Mouse (Mus musculus): Measurements from ENCODE around the gene Ccl3. TPM values are rescaled to one million over a fixed set of nuclear protein-coding genes. Genes with fewer than 3 reads are reported as not detected.
A peak's percentile ranks its signal among the peaks of the same experiment; 100 is the strongest.

Ccl3 gene
- polyA plus RNA-seq, 1 experiment from 2014 or later: 1.0 TPM

DNA sequence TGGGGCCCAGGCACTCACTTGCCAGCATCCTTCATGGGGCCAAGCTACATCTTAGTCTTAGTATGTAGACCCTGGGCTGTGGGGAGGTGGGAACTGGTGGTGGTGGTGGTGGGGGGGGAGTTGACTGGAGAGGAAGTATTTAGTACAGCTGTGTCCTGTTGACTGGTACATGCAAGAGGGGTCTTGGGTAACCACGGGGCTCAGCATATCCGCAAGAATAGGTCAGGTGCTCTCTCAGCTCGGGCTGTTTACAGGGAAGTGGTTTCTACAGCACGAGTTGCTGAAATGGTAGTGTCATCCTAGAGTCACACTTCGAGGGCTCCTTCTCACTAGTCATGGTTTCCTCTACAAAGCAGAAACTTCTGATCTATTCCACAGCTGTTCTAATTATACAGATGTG, 9.0 kb downstream of the Ccl3 start:
- no peaks in the 10 kb centered on the region for H3K9me3 ChIP-seq
- no peaks in the 10 kb centered on the region for H3K36me3 ChIP-seq (replicated peaks)
- DNase-seq (ENCODE audit: low spot score): no peak
- H3K4me1 ChIP-seq: no peaks in the 10 kb centered on the region
- H3K27ac ChIP-seq (replicated peaks): no peak overlapping the region
- 86% methylated on average over 5 of the region's 5 CpGs for WGBS
- H3K4me3 ChIP-seq: no peak overlapping the region
- H3K27me3 ChIP-seq (replicated peaks; ENCODE audit: low read depth, poor library complexity, severe bottlenecking): no peaks in the 10 kb centered on the region

DNA sequence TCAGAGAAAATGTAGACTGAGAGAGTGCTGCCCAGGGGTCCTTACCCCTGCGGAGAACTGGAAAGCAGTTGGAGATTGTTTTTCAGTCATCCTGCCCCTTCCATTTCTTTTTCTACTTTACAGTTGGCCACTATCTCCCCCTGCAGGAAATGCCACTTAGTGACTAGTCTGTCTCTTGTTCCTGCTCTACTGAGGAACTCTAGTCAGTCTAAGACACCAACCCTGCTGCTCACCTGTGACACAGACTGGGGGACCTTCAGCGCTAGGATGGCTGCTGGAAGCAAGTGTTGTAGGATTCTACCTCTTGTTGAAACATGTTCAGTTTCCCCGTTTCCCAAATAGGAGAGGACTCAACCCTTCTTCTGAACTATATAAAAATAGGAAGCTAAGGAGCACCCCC, 9.6 kb downstream of the Ccl3 start:
- H3K4me1 ChIP-seq: no peaks in the 10 kb centered on the region
- no peak overlapping the region for H3K4me3 ChIP-seq
- 63% methylated on average over 3 of the region's 3 CpGs for WGBS
- H3K27ac ChIP-seq (replicated peaks): no peak overlapping the region
- no peak for DNase-seq (ENCODE audit: low spot score)
- H3K9me3 ChIP-seq: no peaks in the 10 kb centered on the region
- H3K27me3 ChIP-seq (replicated peaks; ENCODE audit: low read depth, poor library complexity, severe bottlenecking): no peaks in the 10 kb centered on the region
- no peaks in the 10 kb centered on the region for H3K36me3 ChIP-seq (replicated peaks)

DNA sequence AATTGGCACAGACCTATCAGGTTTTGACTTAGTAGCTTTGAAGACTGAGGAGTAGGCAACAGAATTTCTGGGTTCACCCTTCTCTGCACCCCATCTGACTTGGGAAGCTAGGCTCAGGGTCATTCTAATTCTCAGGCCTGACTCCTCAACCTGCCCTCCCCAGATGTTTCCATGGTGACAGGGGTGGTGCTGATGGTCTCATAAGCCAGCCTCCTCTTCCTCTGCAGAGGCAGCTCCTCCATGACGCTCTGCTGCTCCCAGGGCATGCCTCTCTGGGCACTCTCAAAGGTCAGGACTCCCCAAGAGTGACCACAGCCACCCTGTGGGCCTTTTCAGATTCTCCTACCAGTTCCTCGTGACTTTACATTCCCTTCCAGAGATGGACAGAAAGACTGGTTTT, 10.2 kb downstream of the Ccl3 start:
- no peak overlapping the region for H3K27ac ChIP-seq (replicated peaks)
- WGBS: 42% methylated on average over 2 of the region's 2 CpGs
- DNase-seq (ENCODE audit: low spot score): no peak
- no peaks in the 10 kb centered on the region for H3K36me3 ChIP-seq (replicated peaks)
- H3K4me1 ChIP-seq: no peaks in the 10 kb centered on the region
- H3K9me3 ChIP-seq: no peaks in the 10 kb centered on the region
- H3K4me3 ChIP-seq: no peak overlapping the region
- no peaks in the 10 kb centered on the region for H3K27me3 ChIP-seq (replicated peaks; ENCODE audit: low read depth, poor library complexity, severe bottlenecking)

DNA sequence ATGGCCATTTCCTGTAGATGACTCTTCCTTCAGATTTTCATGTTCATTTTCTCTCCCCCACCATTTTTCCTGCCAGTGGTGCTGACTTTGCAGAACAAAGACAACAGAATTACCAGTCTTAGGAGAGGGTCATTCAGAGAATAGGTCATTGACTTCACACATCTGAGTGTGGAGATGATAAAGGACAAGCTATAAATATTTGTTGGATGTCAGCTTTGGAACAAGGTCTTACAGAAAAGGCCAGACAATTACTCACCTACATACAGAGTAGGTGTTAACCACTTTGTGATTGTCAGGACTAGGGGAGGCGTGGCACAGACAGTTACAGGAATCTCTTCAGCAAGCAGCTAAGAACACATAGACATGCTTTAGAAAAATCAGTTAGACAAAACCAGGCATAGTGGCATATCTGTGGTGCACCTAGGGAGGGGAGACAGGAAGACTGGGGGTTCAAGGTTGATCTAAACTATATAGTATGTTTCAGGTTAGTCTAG, 12.4 kb downstream of the Ccl3 start:
- Histone ChIP-seq H3K27me3 (replicated peaks; ENCODE audit: low read depth, poor library complexity, severe bottlenecking) (no peaks in the 10 kb centered on the region), H3K27ac (replicated peaks) (no peak overlapping the region), H3K36me3 (replicated peaks) (no peaks in the 10 kb centered on the region), H3K4me3 (no peak overlapping the region), H3K4me1 (no peaks in the 10 kb centered on the region), H3K9me3 (no peaks in the 10 kb centered on the region)
- WGBS: 76% methylated on average over 1 of the region's 1 CpGs
- DNase-seq (ENCODE audit: low spot score): no peak

DNA sequence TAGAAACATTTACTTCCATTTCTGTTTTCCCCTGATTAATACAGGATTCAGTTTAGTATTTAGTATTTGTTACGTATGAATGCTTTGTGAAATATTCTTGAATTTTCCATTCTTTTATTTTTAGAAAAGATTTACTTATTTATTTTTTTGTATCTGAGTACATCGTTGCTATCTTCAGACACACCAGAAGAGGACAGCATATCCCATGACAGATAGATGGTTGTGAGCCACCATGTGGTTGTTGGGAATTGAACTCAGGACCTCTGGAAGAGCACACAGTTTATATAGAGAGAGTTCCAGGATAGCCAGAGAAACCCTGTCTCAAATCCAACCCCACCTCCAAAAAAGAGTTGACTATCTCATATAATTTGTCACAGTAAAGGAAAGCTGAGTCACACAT, 14.3 kb downstream of the Ccl3 start:
- 85% methylated on average over 2 of the region's 2 CpGs for WGBS
- Histone ChIP-seq H3K27me3 (replicated peaks; ENCODE audit: low read depth, poor library complexity, severe bottlenecking) (no peaks in the 10 kb centered on the region), H3K9me3 (no peaks in the 10 kb centered on the region), H3K4me3 (no peak overlapping the region), H3K27ac (replicated peaks) (no peak overlapping the region), H3K4me1 (no peaks in the 10 kb centered on the region), H3K36me3 (replicated peaks) (no peaks in the 10 kb centered on the region)
- DNase-seq (ENCODE audit: low spot score): no peak

DNA sequence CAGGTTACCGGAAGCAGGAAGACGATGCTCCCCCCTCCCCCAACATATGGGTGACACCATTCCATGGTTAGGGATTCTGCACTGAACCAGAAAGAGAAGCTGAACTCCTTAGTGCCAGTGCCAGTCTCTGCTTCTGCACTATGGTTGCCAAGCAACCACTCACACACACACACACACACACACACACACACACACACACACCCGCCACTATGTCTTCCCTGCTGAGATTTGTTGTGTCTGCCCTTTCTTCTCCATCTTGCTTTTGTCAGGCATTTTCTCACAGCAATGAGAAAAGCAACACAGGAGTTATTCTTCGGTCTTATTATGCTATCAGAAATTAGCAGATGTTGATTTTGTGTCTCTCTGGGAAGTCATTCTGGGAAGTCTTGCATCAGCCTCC, 14.7 kb downstream of the Ccl3 start:
- peak; percentile 15 for DNase-seq (ENCODE audit: low spot score)
- no peaks in the 10 kb centered on the region for H3K27me3 ChIP-seq (replicated peaks; ENCODE audit: low read depth, poor library complexity, severe bottlenecking)
- H3K27ac ChIP-seq (replicated peaks): no peak overlapping the region
- no peaks in the 10 kb centered on the region for H3K36me3 ChIP-seq (replicated peaks)
- no peak overlapping the region for H3K4me3 ChIP-seq
- WGBS: 70% methylated on average over 4 of the region's 4 CpGs
- no peaks in the 10 kb centered on the region for H3K9me3 ChIP-seq
- H3K4me1 ChIP-seq: no peaks in the 10 kb centered on the region

DNA sequence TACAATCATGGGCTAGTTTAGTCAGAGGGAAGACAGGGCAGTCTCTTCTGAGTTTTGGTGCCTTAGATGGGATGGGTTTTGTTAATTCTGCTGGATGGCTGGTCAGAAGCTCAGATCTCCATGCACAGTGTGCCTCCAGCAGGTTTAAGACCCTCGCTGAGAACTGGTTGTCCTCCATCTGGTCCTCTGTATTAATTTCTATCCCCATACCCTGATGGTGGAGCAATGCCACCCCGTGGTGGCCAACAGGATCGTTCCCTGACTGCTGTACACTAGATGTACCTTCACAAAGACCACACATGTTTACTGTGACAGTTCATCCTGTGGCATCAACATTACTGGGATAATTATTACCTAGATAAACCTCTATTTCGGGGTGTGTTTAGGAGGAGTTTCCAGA, 16.4 kb downstream of the Ccl3 start:
- 70% methylated on average over 4 of the region's 4 CpGs for WGBS
- H3K9me3 ChIP-seq: no peaks in the 10 kb centered on the region
- no peaks in the 10 kb centered on the region for H3K36me3 ChIP-seq (replicated peaks)
- H3K4me3 ChIP-seq: no peak overlapping the region
- DNase-seq (ENCODE audit: low spot score): no peak
- H3K27ac ChIP-seq (replicated peaks): no peak overlapping the region
- H3K27me3 ChIP-seq (replicated peaks; ENCODE audit: low read depth, poor library complexity, severe bottlenecking): no peaks in the 10 kb centered on the region
- no peaks in the 10 kb centered on the region for H3K4me1 ChIP-seq

DNA sequence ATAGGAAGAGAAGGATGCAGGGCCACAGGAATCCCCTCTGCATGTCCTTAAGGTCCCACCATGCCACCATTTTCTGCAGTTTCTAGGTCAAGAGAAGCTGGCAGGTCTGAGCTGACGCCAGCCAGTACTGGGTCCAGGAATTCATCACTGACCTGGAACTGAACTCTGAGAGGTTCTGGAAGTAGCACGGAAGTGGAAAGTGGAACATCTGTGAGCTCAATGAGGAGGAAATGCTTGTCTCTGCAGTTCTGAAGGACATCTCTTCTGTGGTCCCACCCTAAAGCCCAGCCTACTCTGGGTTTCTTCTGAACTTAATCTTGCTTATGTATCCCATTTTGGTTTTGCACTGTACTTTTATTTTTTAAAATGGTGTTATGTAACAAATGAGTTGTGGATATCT, 18.1 kb downstream of the Ccl3 start:
- Histone ChIP-seq H3K27ac (replicated peaks) (no peak overlapping the region), H3K27me3 (replicated peaks; ENCODE audit: low read depth, poor library complexity, severe bottlenecking) (no peaks in the 10 kb centered on the region), H3K4me1 (no peaks in the 10 kb centered on the region), H3K4me3 (no peak overlapping the region), H3K36me3 (replicated peaks) (no peaks in the 10 kb centered on the region), H3K9me3 (no peaks in the 10 kb centered on the region)
- 84% methylated on average over 2 of the region's 2 CpGs for WGBS
- DNase-seq (ENCODE audit: low spot score): no peak

DNA sequence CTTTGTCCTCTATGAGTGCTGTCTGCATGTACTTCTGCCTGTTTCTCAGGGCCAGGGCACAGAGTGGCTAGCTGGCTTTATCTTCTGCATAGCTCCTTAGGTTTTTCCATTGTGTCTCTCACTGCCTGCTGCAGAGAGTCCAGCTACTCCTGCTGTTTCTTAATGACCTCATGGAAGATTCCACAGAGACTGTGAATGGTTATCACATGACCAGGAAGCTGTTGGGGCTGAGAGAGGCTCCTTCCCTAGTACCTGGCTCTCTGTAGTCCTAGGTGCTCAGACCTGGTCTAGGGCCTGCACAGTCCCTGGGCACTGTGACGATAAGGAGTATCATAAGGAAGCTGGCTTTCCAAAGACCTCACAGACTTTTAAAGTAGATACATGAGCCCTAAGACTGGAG, 18.5 kb downstream of the Ccl3 start:
- 94% methylated on average over 1 of the region's 1 CpGs for WGBS
- no peak overlapping the region for H3K4me3 ChIP-seq
- no peaks in the 10 kb centered on the region for H3K27me3 ChIP-seq (replicated peaks; ENCODE audit: low read depth, poor library complexity, severe bottlenecking)
- H3K36me3 ChIP-seq (replicated peaks): no peaks in the 10 kb centered on the region
- no peak overlapping the region for H3K27ac ChIP-seq (replicated peaks)
- no peak for DNase-seq (ENCODE audit: low spot score)
- H3K4me1 ChIP-seq: no peaks in the 10 kb centered on the region
- H3K9me3 ChIP-seq: no peaks in the 10 kb centered on the region

DNA sequence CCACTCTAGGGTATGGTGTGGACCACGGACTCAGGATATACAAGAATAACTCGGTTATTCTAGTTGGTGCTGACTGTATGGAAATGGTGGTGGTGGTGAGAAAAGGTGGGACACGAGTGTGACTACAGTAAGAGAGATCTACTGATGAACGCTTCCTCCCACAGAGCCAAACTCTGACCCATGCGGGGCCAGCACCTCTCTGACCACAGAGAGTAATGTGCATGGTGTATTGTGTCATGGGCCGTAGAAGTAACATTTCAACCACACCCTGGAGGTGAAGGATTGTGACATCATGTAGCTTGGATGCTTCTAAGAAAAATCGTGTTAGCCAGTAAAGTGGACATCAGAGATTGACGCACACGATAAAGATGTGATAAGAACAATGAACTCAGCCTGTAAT, 20.3 kb downstream of the Ccl3 start:
- H3K4me1 ChIP-seq: no peaks in the 10 kb centered on the region
- no peaks in the 10 kb centered on the region for H3K9me3 ChIP-seq
- H3K36me3 ChIP-seq (replicated peaks): no peaks in the 10 kb centered on the region
- no peak overlapping the region for H3K27ac ChIP-seq (replicated peaks)
- 90% methylated on average over 9 of the region's 9 CpGs for WGBS
- H3K4me3 ChIP-seq: no peak overlapping the region
- no peak for DNase-seq (ENCODE audit: low spot score)
- no peaks in the 10 kb centered on the region for H3K27me3 ChIP-seq (replicated peaks; ENCODE audit: low read depth, poor library complexity, severe bottlenecking)

DNA sequence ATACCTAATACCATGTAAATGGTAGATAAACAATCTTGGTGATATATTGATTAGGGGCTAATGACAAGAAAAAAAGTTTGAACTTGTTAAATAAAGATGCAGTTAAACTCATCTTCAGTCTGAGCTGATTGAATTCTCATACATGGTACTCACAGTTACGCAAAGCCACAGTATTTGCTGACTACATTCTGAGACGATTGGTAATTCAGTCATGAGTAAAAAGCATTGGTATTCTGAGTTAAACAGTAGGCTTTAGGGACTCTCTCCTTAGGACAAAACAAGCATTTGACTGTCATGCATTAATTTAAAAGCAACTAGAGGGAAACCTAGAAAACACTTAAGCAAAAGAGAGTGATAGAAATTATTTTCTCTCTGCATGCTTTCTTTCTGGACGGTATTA, 25.6 kb downstream of the Ccl3 start:
- H3K36me3 ChIP-seq (replicated peaks): no peaks in the 10 kb centered on the region
- H3K27ac ChIP-seq (replicated peaks): no peak overlapping the region
- WGBS: 90% methylated on average over 3 of the region's 3 CpGs
- no peak for DNase-seq (ENCODE audit: low spot score)
- H3K4me3 ChIP-seq: no peak overlapping the region
- H3K27me3 ChIP-seq (replicated peaks; ENCODE audit: low read depth, poor library complexity, severe bottlenecking): no peaks in the 10 kb centered on the region
- no peaks in the 10 kb centered on the region for H3K9me3 ChIP-seq
- H3K4me1 ChIP-seq: no peaks in the 10 kb centered on the region

DNA sequence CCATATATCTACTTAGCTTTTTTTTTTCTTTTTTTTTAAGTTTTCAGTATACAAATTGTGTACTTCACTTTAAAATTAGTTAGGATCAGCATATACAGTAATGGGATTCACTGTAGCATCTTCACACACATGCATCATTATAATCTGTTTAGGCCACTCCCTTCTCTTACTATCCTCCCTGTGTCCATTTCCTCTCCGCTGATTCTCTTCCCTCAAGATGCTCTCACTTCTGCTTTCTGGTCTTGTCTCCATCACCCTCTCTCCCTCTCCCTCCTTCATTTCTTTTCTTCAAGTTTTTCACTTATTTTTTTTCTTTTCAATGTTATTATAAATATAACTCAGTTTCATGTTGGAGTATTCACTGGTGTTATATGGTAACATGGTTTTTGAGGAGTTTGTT, 30.1 kb downstream of the Ccl3 start:
- Histone ChIP-seq H3K27ac (replicated peaks) (no peak overlapping the region), H3K9me3 (no peaks in the 10 kb centered on the region), H3K36me3 (replicated peaks) (no peaks in the 10 kb centered on the region), H3K27me3 (replicated peaks; ENCODE audit: low read depth, poor library complexity, severe bottlenecking) (no peaks in the 10 kb centered on the region), H3K4me3 (no peak overlapping the region), H3K4me1 (no peaks in the 10 kb centered on the region)
- WGBS: 89% methylated on average over 1 of the region's 1 CpGs
- DNase-seq (ENCODE audit: low spot score): no peak

DNA sequence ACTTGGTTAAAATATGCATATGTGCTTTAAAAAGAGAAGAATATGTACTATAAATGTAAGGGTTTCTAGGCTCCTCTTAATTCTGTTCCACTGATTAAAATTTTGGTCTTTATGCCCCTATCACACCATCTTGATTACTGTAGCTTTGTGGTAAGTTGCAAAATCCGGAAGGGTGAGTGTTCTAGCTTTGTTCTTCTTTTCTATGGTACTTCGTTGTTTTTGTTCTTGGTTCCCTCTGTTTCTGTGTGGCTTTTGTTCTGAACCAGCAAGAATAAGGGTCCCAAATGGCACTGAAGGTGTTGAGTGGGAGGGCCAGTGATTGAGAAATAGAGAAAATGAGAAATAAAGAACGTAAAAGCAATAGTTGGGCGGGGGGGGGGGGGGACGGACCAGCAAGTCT, 30.9 kb downstream of the Ccl3 start:
- no peak for DNase-seq (ENCODE audit: low spot score)
- H3K27ac ChIP-seq (replicated peaks): no peak overlapping the region
- 70% methylated on average over 5 of the region's 5 CpGs for WGBS
- no peaks in the 10 kb centered on the region for H3K9me3 ChIP-seq
- no peak overlapping the region for H3K4me3 ChIP-seq
- H3K4me1 ChIP-seq: no peaks in the 10 kb centered on the region
- no peaks in the 10 kb centered on the region for H3K36me3 ChIP-seq (replicated peaks)
- no peaks in the 10 kb centered on the region for H3K27me3 ChIP-seq (replicated peaks; ENCODE audit: low read depth, poor library complexity, severe bottlenecking)

DNA sequence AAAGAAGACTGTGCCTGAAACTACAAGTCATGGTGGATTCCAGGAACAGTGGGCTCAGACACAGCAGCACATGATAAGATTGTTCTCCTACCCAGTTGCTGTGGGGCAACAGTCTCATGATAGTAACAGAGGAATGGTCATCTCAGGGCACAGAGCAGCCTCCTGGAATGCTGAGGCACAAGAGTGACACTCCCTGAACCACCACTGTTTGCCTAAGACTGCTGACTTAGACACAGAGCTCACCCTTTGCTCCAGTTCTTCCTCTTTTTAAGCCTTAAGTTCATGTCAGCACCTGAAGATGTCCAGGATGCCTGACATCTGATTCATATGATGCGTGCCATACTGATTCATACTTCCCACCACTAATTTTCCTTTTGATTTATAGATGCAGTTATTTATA, 32.6 kb downstream of the Ccl3 start:
- Histone ChIP-seq H3K4me1 (no peaks in the 10 kb centered on the region), H3K27ac (replicated peaks) (no peak overlapping the region), H3K36me3 (replicated peaks) (no peaks in the 10 kb centered on the region), H3K4me3 (no peak overlapping the region), H3K9me3 (no peaks in the 10 kb centered on the region), H3K27me3 (replicated peaks; ENCODE audit: low read depth, poor library complexity, severe bottlenecking) (no peaks in the 10 kb centered on the region)
- WGBS: 90% methylated on average over 1 of the region's 1 CpGs
- no peak for DNase-seq (ENCODE audit: low spot score)

Data from embryonic facial prominence, embryonic 10.5 days (tissue).